Mouse (Mus musculus) olfactory bulb, adult 2 months (tissue): ENCODE measurements at regions not wholly inside any gene's neighbourhood (a gene's known extent, or its start where the extent isn't known, plus 50 kb on each side); places are given as distances from the start of the nearest gene placed in this dataset.

Experiments used
- CTCF ChIP-seq: fragments of 200-500 bp; IDR thresholded peaks from 2 replicates; pipeline ENCODE4 v1.5.1; 2012; ENCODE audit warnings: low read depth, mild to moderate bottlenecking, low read length, moderate library complexity; ENCODE audit not compliant: insufficient read depth
- POLR2A ChIP-seq: fragments of 200-500 bp; IDR thresholded peaks from 2 replicates; pipeline ENCODE4 v1.6.1; 2012; ENCODE audit warnings: mild to moderate bottlenecking, low read depth, low read length, moderate library complexity; ENCODE audit not compliant: insufficient read depth

- TF ChIP-seq CTCF (no peak), POLR2A (no peak)
Measured at GRCm38 (mm10) chr13:83865932-83866685, 356.0 kb upstream of the Tmem161b start.
